8 mouse cellular contexts compared by ENCODE assay signal in genomic region chr19:53142190-53143107, GRCm38 (mm10). TPM values are rescaled to one million over a fixed set of nuclear protein-coding genes. Genes with fewer than 3 reads are reported as not detected.
A peak's percentile ranks its signal among the peaks of the same experiment; 100 is the strongest.
DNase-seq lines count a peak whose midpoint lies in the region; ATAC-seq lines count a peak whose summit lies in the region.

No protein-coding gene starts in this region.

- peak overlapping the region; percentile 87 for H3K4me2 ChIP-seq in heart, embryonic 14.5 days (ENCODE audit: low read length)
- peak overlapping the region; percentile 100 for H3K4me2 ChIP-seq in liver, embryonic 13.5 days
- H3K4me2 ChIP-seq in stomach, embryonic 16.5 days (ENCODE audit: low read depth, low read length), result peak overlapping the region; percentile 88

- peak; percentile 99 for DNase-seq in c-Kit-negative CD71-positive TER-119-positive erythroid progenitor cells, embryonic 14.5 days (ENCODE audit: low read depth, low spot score)
- peak; percentile 99 for DNase-seq in fibroblast of lung, adult 2 months (ENCODE audit: low read depth)
- peak; percentile 100 for DNase-seq in kidney, postnatal 14 days
- peak; percentile 100 for DNase-seq in liver, embryonic 13.5 days
- DNase-seq in neural tube, embryonic 10.5 days (ENCODE audit: extremely low spot score, low spot score), result peak; percentile 100

- H3K4me3 ChIP-seq in heart, embryonic 14.5 days (ENCODE audit: control insufficient read depth in 1 of 2, insufficient read depth in 1 of 2, low read depth in 1 of 2, low read length in 2 of 2), result peak overlapping the region; percentile 60 to 77
- H3K4me3 ChIP-seq in liver, embryonic 13.5 days (replicated peaks), result peak overlapping the region; percentile 92
- peak overlapping the region; percentile 98 for H3K4me3 ChIP-seq in stomach, embryonic 16.5 days (replicated peaks; ENCODE audit: low read length)

- H3K9ac ChIP-seq in heart, embryonic 14.5 days (ENCODE audit: low read length), result peak overlapping the region; percentile 88
- peak overlapping the region; percentile 92 for H3K9ac ChIP-seq in liver, embryonic 13.5 days
- peak overlapping the region; percentile 96 for H3K9ac ChIP-seq in stomach, embryonic 16.5 days (ENCODE audit: low read length)

- no peaks in the 10 kb centered on the region for H3K36me3 ChIP-seq in heart, embryonic 14.5 days (ENCODE audit: control insufficient read depth, insufficient read depth, low read length)
- H3K36me3 ChIP-seq in liver, embryonic 13.5 days, result no peaks in the 10 kb centered on the region
- no peaks in the 10 kb centered on the region for H3K36me3 ChIP-seq in stomach, embryonic 16.5 days (ENCODE audit: control insufficient read depth, insufficient read depth, low read length)

- H3K4me1 ChIP-seq in heart, embryonic 14.5 days (ENCODE audit: control insufficient read depth in 2 of 2, insufficient read depth in 2 of 2, low read length in 2 of 2), result peaks cover 5 to 22% of the 10 kb centered on the region in 2 experiments
- H3K4me1 ChIP-seq in liver, embryonic 13.5 days (replicated peaks), result peaks cover 52% of the 10 kb centered on the region
- H3K4me1 ChIP-seq in stomach, embryonic 16.5 days (ENCODE audit: control insufficient read depth, insufficient read depth, low read length), result peaks cover 27% of the 10 kb centered on the region

- H3K27ac ChIP-seq in heart, embryonic 14.5 days (replicated peaks in 1 of 2; ENCODE audit: control insufficient read depth in 1 of 2, insufficient read depth in 1 of 2, low read depth in 2 of 2, low read length in 2 of 2), result peak overlapping the region; percentile 91 to 97
- peak overlapping the region; percentile 82 for H3K27ac ChIP-seq in liver, embryonic 13.5 days
- H3K27ac ChIP-seq in stomach, embryonic 16.5 days (ENCODE audit: low read length), result peak overlapping the region; percentile 96

- under 1% methylated on average over 70 of the region's 84 CpGs for WGBS in heart, embryonic 14.5 days
- WGBS in liver, embryonic 13.5 days (ENCODE audit: insufficient replicate concordance), result under 1% methylated on average over 81 of the region's 84 CpGs
- under 1% methylated on average over 83 of the region's 84 CpGs for WGBS in stomach, embryonic 16.5 days

- peak; percentile 86 for ATAC-seq in CD4-positive, CD25-positive, alpha-beta regulatory T cell, adult 4 months
- peak; percentile 98 for ATAC-seq in heart, embryonic 14.5 days (ENCODE audit: insufficient number of reproducible peaks, insufficient read depth, low FRiP score, low read depth)
- peak; percentile 96 for ATAC-seq in liver, embryonic 13.5 days (ENCODE audit: low read depth)
- ATAC-seq in stomach, embryonic 16.5 days (ENCODE audit: insufficient read depth, low FRiP score), result peak; percentile 97

- H3K27me3 ChIP-seq in heart, embryonic 14.5 days (ENCODE audit: control insufficient read depth, insufficient read depth, low read length), result no peaks in the 10 kb centered on the region
- H3K27me3 ChIP-seq in liver, embryonic 13.5 days, result peaks cover 11% of the 10 kb centered on the region
- H3K27me3 ChIP-seq in stomach, embryonic 16.5 days (ENCODE audit: control insufficient read depth, insufficient read depth, low read length), result no peaks in the 10 kb centered on the region

- no peaks in the 10 kb centered on the region for H3K9me3 ChIP-seq in heart, embryonic 14.5 days (ENCODE audit: control insufficient read depth, low read length)
- no peaks in the 10 kb centered on the region for H3K9me3 ChIP-seq in liver, embryonic 13.5 days (replicated peaks)
- no peaks in the 10 kb centered on the region for H3K9me3 ChIP-seq in stomach, embryonic 16.5 days (replicated peaks; ENCODE audit: control insufficient read depth, low read length)

RNA-seq across cellular contexts. Expression of gene Add3, which starts 2.2 kb away (rescaled TPM):
- polyA plus RNA-seq in CD4-positive, CD25-positive, alpha-beta regulatory T cell, adult 4 months (2017; shearing (Covaris generic)), result 100 to 1,000 TPM; 128 to 172 TPM
- polyA plus RNA-seq in heart, embryonic 14.5 days (2014; fragmentation: Nextera tagmentation; extraction: Ambion mirVana), result 129 and 134 TPM in 2 replicates
- polyA plus RNA-seq in liver, embryonic 13.5 days (2015; fragmentation: Nextera tagmentation; extraction: Ambion mirVana), result 29.5 and 34.7 TPM in 2 replicates
- 82.6 and 84.9 TPM in 2 replicates for polyA plus RNA-seq in stomach, embryonic 16.5 days (2015; fragmentation: Nextera tagmentation; extraction: Ambion mirVana)

Comparison
In these comparisons a context has a peak if more than half of its experiments do, and no peak if none do; other contexts are left out.
1. Peak in every context shown above with its lines: DNase-seq, ATAC-seq, H3K4me3 ChIP-seq and H3K27ac ChIP-seq.